14 mouse cellular contexts compared by ENCODE assay signal in genomic region chr16:91262467-91263220, GRCm38 (mm10). TPM values are rescaled to one million over a fixed set of nuclear protein-coding genes. Genes with fewer than 3 reads are reported as not detected.
DNase-seq lines count a peak whose midpoint lies in the region; ATAC-seq lines count a peak whose summit lies in the region.
"Had no signal": no experiment of that assay in that cellular context is flagged by ENCODE, and none has a peak within 500 bp of the region (broad histone marks: within the 10 kb centered on the region; RNA-seq: fewer than 3 reads in every experiment).

No protein-coding gene starts in this region.

- H3K9ac ChIP-seq in embryonic facial prominence, embryonic 14.5 days (ENCODE audit: low read depth, low read length) = no peak overlapping the region
- H3K9ac ChIP-seq: heart, embryonic 13.5 days; liver, embryonic 13.5 days had no signal

- H3K36me3 ChIP-seq in embryonic facial prominence, embryonic 14.5 days (ENCODE audit: control insufficient read depth, insufficient read depth, low read length) = no peaks in the 10 kb centered on the region
- no peaks in the 10 kb centered on the region for H3K36me3 ChIP-seq in embryonic facial prominence, embryonic 10.5 days (replicated peaks)
- H3K36me3 ChIP-seq: heart, embryonic 13.5 days; liver, embryonic 13.5 days had no signal

- no peak overlapping the region for H3K27ac ChIP-seq in embryonic facial prominence, embryonic 14.5 days (replicated peaks; ENCODE audit: low read depth, low read length)
- no peak overlapping the region for H3K27ac ChIP-seq in embryonic facial prominence, embryonic 10.5 days (replicated peaks)
- H3K27ac ChIP-seq: heart, embryonic 13.5 days; liver, embryonic 13.5 days had no signal

- ATAC-seq in embryonic facial prominence, embryonic 14.5 days (ENCODE audit: low read depth) = no peak
- ATAC-seq: intestine, embryonic 16.5 days; Patski had no signal

- peaks cover 71% of the 10 kb centered on the region for H3K27me3 ChIP-seq in embryonic facial prominence, embryonic 14.5 days (replicated peaks; ENCODE audit: control insufficient read depth, insufficient read depth, low read length)
- peaks cover 100% of the 10 kb centered on the region for H3K27me3 ChIP-seq in embryonic facial prominence, embryonic 10.5 days (replicated peaks; ENCODE audit: low read depth, poor library complexity, severe bottlenecking)

- no peak overlapping the region for H3K4me3 ChIP-seq in embryonic facial prominence, embryonic 14.5 days (ENCODE audit: low read depth, low read length)
- no peak overlapping the region for H3K4me3 ChIP-seq in embryonic facial prominence, embryonic 10.5 days
- H3K4me3 ChIP-seq: heart, embryonic 13.5 days; left cerebral cortex, adult 2 months; liver, embryonic 13.5 days had no signal

- peak; percentile 21 for DNase-seq in embryonic facial prominence, embryonic 14.5 days (ENCODE audit: low spot score)
- DNase-seq in embryonic facial prominence, embryonic 10.5 days (ENCODE audit: low spot score) = no peak
- peak; percentile 47 for DNase-seq in testis, postnatal 14 days (ENCODE audit: low spot score)
- DNase-seq in testis, postnatal 10 days (ENCODE audit: low spot score) = no peak
- peak; percentile 7 to 66 for DNase-seq in left cerebral cortex, postnatal 25 days (ENCODE audit: low spot score in 2 of 2)
- no peak for DNase-seq in spleen, postnatal 36 days (ENCODE audit: low spot score in 2 of 2)
- DNase-seq in ovary, postnatal 10 days (ENCODE audit: low spot score) = no peak
- no peak for DNase-seq in kidney, adult 11 months
- DNase-seq: B cell, adult 2 months; liver, embryonic 13.5 days had no signal

- H3K4me2 ChIP-seq in embryonic facial prominence, embryonic 14.5 days (ENCODE audit: low read depth, low read length) = no peak overlapping the region
- H3K4me2 ChIP-seq: heart, embryonic 13.5 days; liver, embryonic 13.5 days had no signal

- no peaks in the 10 kb centered on the region for H3K9me3 ChIP-seq in embryonic facial prominence, embryonic 14.5 days (ENCODE audit: control insufficient read depth, low read length)
- no peaks in the 10 kb centered on the region for H3K9me3 ChIP-seq in embryonic facial prominence, embryonic 10.5 days
- H3K9me3 ChIP-seq: heart, embryonic 13.5 days; liver, embryonic 13.5 days had no signal

- intact Hi-C loops in left cerebral cortex, postnatal 25 days (cut with DNase I) = no loop called here

- peaks cover 5% of the 10 kb centered on the region; the same call in 1 of the 2 replicates for H3K4me1 ChIP-seq in embryonic facial prominence, embryonic 14.5 days (ENCODE audit: control insufficient read depth, insufficient read depth, low read length)
- H3K4me1 ChIP-seq in embryonic facial prominence, embryonic 10.5 days = peaks cover 10% of the 10 kb centered on the region
- H3K4me1 ChIP-seq: heart, embryonic 13.5 days; liver, embryonic 13.5 days had no signal

- 28% methylated on average over 12 of the region's 12 CpGs for WGBS in embryonic facial prominence, embryonic 14.5 days
- 29% methylated on average over 12 of the region's 12 CpGs for WGBS in embryonic facial prominence, embryonic 10.5 days

RNA-seq across cellular contexts. Expression of gene Olig1, which starts 6.9 kb away (rescaled TPM):
- 4.1 and 4.2 TPM in 2 replicates for polyA plus RNA-seq in embryonic facial prominence, embryonic 14.5 days (2014; fragmentation: Nextera tagmentation; extraction: Ambion mirVana)
- polyA plus RNA-seq in embryonic facial prominence, embryonic 10.5 days (2016; fragmentation: Nextera tagmentation; extraction: Ambion mirVana) = 1.9 and 3.3 TPM in 2 replicates
- 100 to 1,000 TPM; 108 to 112 TPM for total RNA-seq in left cerebral cortex, postnatal 25 days (2021)
- polyA plus RNA-seq: heart, embryonic 13.5 days; intestine, embryonic 16.5 days; Patski had no signal

RNA-seq across cellular contexts. Expression of gene Olig2, which starts 37.4 kb away (rescaled TPM):
- 1.1 and 1.3 TPM in 2 replicates for polyA plus RNA-seq in embryonic facial prominence, embryonic 14.5 days (2014; fragmentation: Nextera tagmentation; extraction: Ambion mirVana)
- polyA plus RNA-seq in embryonic facial prominence, embryonic 10.5 days (2016; fragmentation: Nextera tagmentation; extraction: Ambion mirVana) = 2.3 and 3.4 TPM in 2 replicates
- 10 to 100 TPM; 26.4 to 27.0 TPM for total RNA-seq in left cerebral cortex, postnatal 25 days (2021)
- polyA plus RNA-seq: heart, embryonic 13.5 days; intestine, embryonic 16.5 days; liver, embryonic 13.5 days; Patski had no signal

Comparison
In these comparisons a context has a peak if more than half of its experiments do, and no peak if none do; other contexts are left out.
1. DNase-seq: peak in embryonic facial prominence, embryonic 14.5 days (single experiment), testis, postnatal 14 days (single experiment) and left cerebral cortex, postnatal 25 days (2 of 2); none in embryonic facial prominence, embryonic 10.5 days (single experiment), testis, postnatal 10 days (single experiment), spleen, postnatal 36 days (0 of 2), ovary, postnatal 10 days (single experiment) and kidney, adult 11 months (single experiment).